Mouse (Mus musculus) hindbrain, embryonic 16.5 days (tissue): ENCODE measurements around the gene Olfr521. TPM values are rescaled to one million over a fixed set of nuclear protein-coding genes. Genes with fewer than 3 reads are reported as not detected.
"Not testable (repeated sequence)": the region's sequence is repeated elsewhere in the genome, so short reads cannot be mapped to it uniquely, and the experiment has no call there.

Source experiments
- ATAC-seq: fragments of 200-750 bp; cut with Nextera tagmentation; 2 replicates; pipeline ENCODE4 v1.8.0; 2017; ENCODE audit warnings: moderate TSS enrichment, moderate library complexity
- H3K27ac ChIP-seq: fragments of 300-500 bp; sonication (generic); 2 replicates; pipeline ENCODE4 v1.5.1; 2014; ENCODE audit warnings: low read depth, mild to moderate bottlenecking, control low read depth, low read length, moderate library complexity
- H3K27me3 ChIP-seq: fragments of 300-500 bp; sonication (generic); replicated peaks from 2 replicates; pipeline ENCODE4 v1.6.1; 2014; ENCODE audit warnings: low read length; ENCODE audit not compliant: control insufficient read depth, insufficient read depth
- H3K36me3 ChIP-seq: fragments of 300-500 bp; sonication (generic); 2 replicates; pipeline ENCODE4 v1.6.1; 2014; ENCODE audit warnings: mild to moderate bottlenecking, low read length, moderate library complexity, mixed read lengths; ENCODE audit not compliant: control insufficient read depth, insufficient read depth
- H3K4me1 ChIP-seq: fragments of 300-500 bp; sonication (generic); 2 replicates; pipeline ENCODE4 v1.6.1; 2014; ENCODE audit warnings: low read depth, low read length; ENCODE audit not compliant: control insufficient read depth, insufficient read depth
- H3K4me2 ChIP-seq: fragments of 300-500 bp; sonication (generic); 2 replicates; pipeline ENCODE4 v1.6.1; 2014; ENCODE audit warnings: mild to moderate bottlenecking, low read length, control low read depth, moderate library complexity
- H3K4me3 ChIP-seq: fragments of 300-500 bp; sonication (generic); 2 replicates; pipeline ENCODE4 v1.5.1; 2014; ENCODE audit warnings: mild to moderate bottlenecking, low read length, control low read depth, moderate library complexity
- H3K9ac ChIP-seq: fragments of 300-500 bp; sonication (generic); 2 replicates; pipeline ENCODE4 v1.6.1; 2014; ENCODE audit warnings: low read depth, mild to moderate bottlenecking, control low read depth, low read length, moderate library complexity
- H3K9me3 ChIP-seq: fragments of 300-500 bp; sonication (generic); 2 replicates; pipeline ENCODE4 v1.6.1; 2014; ENCODE audit warnings: mild to moderate bottlenecking, low read length, moderate library complexity; ENCODE audit not compliant: control insufficient read depth
- WGBS: fragments of 180-500 bp; shearing (Covaris S2); extraction: QIAGEN DNeasy Blood & Tissue Kit; methylation state at CpG from one replicate; pipeline ENCODE4 v1.1.7; 2014; 5-methylcytosine and 5-hydroxymethylcytosine counted together
- polyA plus RNA-seq: library from polyadenylated mRNA; unstranded; fragments of >200 nt; fragmentation: Nextera tagmentation; extraction: Ambion mirVana; gene quantifications from 2 replicates; pipeline ENCODE4 v1.2.1, GENCODE M21; 2015

Gene Olfr521
- polyA plus RNA-seq = not detected in 2 replicates

DNA sequence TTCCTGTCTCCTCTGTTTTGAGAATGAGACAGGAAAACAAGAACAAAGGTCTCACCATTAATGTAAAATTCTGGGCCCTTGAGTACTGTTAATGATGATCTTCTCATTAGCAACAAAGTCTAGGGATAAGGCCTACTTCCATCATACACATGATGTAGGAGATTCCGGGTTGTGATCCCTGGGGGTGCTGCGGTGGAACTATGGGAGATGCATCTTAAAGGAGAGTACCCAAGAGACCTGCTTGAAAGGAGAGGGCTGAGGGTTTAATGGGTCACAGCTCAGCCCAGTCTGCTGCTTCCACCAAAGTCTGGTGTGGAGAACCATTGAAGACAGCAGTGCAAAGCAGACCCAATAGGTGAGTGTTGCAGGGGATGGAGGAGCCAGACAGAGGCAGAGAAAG lies at the start of gene Olfr521:
Olfr521 (plus strand) TSS at position 301 of the 400 bp plus-strand sequence.
- Histone ChIP-seq H3K4me2 (no peak within 1 kb of the TSS), H3K36me3 (no peaks in the 10 kb centered on the region), H3K9ac (no peak within 1 kb of the TSS), H3K27me3 (no peaks in the 10 kb centered on the region), H3K4me3 (no peak within 1 kb of the TSS), H3K4me1 (no peaks in the 10 kb centered on the region), H3K27ac (no peak within 1 kb of the TSS), H3K9me3 (peaks cover 6% of the 10 kb centered on the region; the same call in 1 of the 2 replicates)
- WGBS = 93% methylated on average over 2 of the region's 2 CpGs
- ATAC-seq = no peak

DNA sequence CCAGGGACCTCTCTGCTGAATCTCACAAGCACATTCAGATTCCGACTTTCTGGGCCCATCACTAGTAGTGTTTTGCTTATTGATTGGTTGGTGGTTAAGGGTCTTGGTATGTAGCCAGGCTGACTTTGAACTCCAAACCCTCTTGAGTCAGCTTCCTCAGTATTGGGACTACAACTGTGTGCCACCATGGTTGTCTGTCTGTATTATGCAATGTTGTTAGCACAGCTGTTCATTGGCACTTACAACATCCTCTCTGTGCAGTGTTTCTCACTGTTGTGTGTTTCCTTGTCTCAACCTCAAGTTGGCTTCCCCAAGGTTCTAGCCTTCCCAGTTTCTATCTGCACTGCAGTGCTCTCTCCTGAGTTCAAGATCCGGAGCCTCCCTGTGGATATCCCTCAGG lies 46.8 kb upstream of the Olfr521 start:
- Histone ChIP-seq H3K27me3 (no peaks in the 10 kb centered on the region), H3K27ac (no peak overlapping the region), H3K4me3 (no peak overlapping the region), H3K4me1 (no peaks in the 10 kb centered on the region), H3K9me3 (no peaks in the 10 kb centered on the region), H3K9ac (no peak overlapping the region), H3K4me2 (no peak overlapping the region), H3K36me3 (no peaks in the 10 kb centered on the region)
- 91% methylated on average over 2 of the region's 2 CpGs for WGBS
- ATAC-seq = no peak

DNA sequence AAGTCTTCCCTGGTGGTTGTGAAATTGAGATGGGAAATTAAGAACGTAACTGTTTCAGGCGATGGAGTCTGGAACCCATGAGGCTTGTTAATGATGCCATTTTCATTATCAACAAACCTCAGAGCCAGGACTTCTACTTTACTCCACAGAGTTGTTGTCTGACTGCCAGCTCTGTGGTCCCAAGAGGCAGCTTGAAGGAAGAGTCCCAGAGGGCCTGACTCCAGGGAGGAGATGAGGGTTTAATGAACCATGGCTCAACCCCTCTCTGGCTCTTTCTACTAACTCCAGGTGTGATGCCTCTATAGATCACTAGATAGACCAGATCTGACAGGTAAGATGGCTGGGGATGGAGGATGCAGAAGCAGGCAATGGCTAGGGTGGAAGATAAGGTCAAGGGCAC lies 33.3 kb upstream of the Olfr521 start, which contains the start of gene Olfr520:
Olfr520 (plus strand) TSS at position 301 of the 400 bp plus-strand sequence.
- ATAC-seq = no peak
- Histone ChIP-seq H3K27me3 (no peaks in the 10 kb centered on the region), H3K27ac (no peak within 1 kb of the TSS), H3K9me3 (peaks cover 2% of the 10 kb centered on the region; the same call in 1 of the 2 replicates), H3K4me3 (no peak within 1 kb of the TSS), H3K9ac (no peak within 1 kb of the TSS), H3K4me2 (no peak within 1 kb of the TSS), H3K4me1 (no peaks in the 10 kb centered on the region), H3K36me3 (no peaks in the 10 kb centered on the region)
- WGBS = 74% methylated on average over 2 of the region's 2 CpGs

DNA sequence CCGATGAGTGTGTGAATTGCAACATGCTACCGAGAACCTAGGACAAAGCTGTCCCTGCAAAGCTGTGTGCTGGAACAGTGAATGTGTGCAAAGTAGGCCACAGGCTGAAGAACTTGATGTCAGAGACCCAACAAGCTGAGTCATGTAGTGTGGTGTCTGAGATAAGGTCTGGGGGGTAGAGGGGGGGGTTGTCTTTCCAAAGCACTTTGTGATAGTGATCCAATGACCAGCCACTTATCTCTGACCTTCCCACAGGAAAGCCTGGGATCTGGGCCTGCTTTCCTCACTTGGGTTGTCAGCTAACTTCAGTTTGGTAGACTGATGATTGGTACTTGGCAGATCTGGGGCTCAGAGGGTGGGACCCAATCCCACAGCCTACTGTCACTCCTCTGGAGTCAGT lies 28.7 kb upstream of the Olfr521 start:
- no peak overlapping the region for H3K4me2 ChIP-seq
- no peak for ATAC-seq
- H3K9ac ChIP-seq = no peak overlapping the region
- no peak overlapping the region for H3K27ac ChIP-seq
- H3K4me3 ChIP-seq = no peak overlapping the region
- H3K36me3 ChIP-seq = no peaks in the 10 kb centered on the region
- H3K27me3 ChIP-seq = no peaks in the 10 kb centered on the region
- WGBS = 96% methylated on average over 2 of the region's 2 CpGs
- no peaks in the 10 kb centered on the region for H3K4me1 ChIP-seq
- H3K9me3 ChIP-seq = no peaks in the 10 kb centered on the region

DNA sequence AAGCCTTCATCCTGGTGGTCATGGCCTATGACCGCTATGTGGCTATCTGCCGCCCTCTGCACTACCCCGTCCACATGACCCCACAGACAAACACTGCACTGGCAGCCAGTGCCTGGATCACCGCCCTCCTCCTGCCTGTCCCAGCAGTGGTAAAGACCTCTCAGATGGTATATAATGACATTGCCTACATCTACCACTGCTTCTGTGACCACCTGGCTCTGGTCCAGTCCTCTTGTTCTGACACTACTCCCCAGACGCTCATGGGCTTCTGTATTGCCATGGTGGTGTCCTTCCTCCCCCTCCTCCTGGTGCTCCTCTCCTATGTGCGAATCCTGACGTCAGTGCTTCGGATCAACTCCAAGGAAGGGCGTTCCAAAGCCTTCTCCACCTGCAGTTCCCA lies 27.8 kb upstream of the Olfr521 start:
- H3K9ac ChIP-seq, ATAC-seq, H3K27me3 ChIP-seq, H3K9me3 ChIP-seq, H3K4me2 ChIP-seq, H3K4me1 ChIP-seq, H3K36me3 ChIP-seq, H3K27ac ChIP-seq, H3K4me3 ChIP-seq: not testable (repeated sequence)
- WGBS = 96% methylated on average over 9 of the region's 9 CpGs

DNA sequence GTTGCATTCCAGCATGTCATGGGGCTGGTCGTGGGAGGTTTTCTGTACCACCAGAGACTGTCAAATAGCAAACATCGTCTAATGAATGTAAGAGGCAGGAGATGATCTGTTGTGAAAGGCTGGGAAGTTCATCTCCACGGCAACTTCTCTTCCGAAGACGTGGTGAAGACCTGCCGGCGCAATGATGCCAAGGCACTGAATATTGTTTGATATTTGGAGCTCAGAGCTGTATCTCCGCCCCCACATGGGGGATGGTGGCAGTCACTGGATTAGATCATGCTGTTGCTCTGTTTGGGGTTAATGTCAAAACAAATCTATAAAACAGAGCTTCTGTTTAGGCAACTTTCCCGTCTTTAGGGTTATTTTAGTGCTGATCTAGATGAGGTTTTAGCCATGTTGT lies 24.0 kb upstream of the Olfr521 start:
- Histone ChIP-seq H3K4me3 (no peak overlapping the region), H3K27me3 (no peaks in the 10 kb centered on the region), H3K27ac (no peak overlapping the region), H3K4me2 (no peak overlapping the region), H3K9ac (no peak overlapping the region), H3K9me3 (no peaks in the 10 kb centered on the region), H3K4me1 (no peaks in the 10 kb centered on the region), H3K36me3 (no peaks in the 10 kb centered on the region)
- no peak for ATAC-seq
- WGBS = 39% methylated on average over 9 of the region's 9 CpGs

DNA sequence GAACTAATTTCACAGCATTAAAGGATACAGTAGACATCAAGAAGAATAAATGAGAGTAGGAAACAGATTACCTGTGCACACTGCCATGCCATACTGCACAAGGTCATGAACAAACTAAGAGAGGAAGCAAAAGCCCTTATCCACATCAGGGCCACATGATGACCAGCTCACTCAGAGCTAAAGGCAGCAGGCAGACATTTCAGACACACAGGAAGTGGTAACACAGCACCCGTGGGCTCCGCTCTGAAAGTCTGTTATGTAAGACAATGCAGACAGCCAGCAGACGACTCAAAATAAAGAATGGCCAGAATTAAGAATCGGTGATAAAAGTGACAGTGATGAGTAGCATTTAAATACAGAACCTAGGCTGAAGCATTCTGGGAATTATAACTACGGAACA lies 18.1 kb downstream of the Olfr521 start:
- H3K4me2 ChIP-seq = no peak overlapping the region
- ATAC-seq = no peak
- no peak overlapping the region for H3K9ac ChIP-seq
- H3K27me3 ChIP-seq = no peaks in the 10 kb centered on the region
- H3K4me1 ChIP-seq = no peaks in the 10 kb centered on the region
- WGBS = 72% methylated on average over 5 of the region's 5 CpGs
- no peaks in the 10 kb centered on the region for H3K36me3 ChIP-seq
- H3K27ac ChIP-seq = no peak overlapping the region
- no peak overlapping the region for H3K4me3 ChIP-seq
- no peaks in the 10 kb centered on the region for H3K9me3 ChIP-seq

DNA sequence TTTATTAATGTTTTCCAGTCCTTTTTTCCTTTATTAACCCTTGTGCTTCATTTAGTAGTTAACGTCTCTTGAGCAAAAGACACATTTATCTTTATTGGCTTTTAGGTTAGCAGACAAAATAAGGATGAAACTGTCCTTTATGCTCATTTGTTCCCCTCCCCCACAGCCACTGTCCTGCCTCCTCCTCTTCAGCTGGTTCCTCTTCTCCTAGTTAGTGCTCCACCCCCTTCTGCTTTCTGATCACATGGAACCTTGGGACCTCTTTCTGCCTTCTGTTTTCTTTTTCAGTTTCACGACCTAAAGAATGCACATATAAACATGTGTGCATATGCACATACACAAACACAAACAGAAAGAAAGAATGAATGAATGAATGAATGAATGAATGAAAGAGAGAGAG lies 18.6 kb downstream of the Olfr521 start:
- Histone ChIP-seq H3K4me3 (no peak overlapping the region), H3K27me3 (no peaks in the 10 kb centered on the region), H3K9me3 (no peaks in the 10 kb centered on the region), H3K36me3 (no peaks in the 10 kb centered on the region), H3K4me2 (no peak overlapping the region), H3K9ac (no peak overlapping the region), H3K27ac (no peak overlapping the region), H3K4me1 (no peaks in the 10 kb centered on the region)
- 77% methylated on average over 2 of the region's 2 CpGs for WGBS
- no peak for ATAC-seq

DNA sequence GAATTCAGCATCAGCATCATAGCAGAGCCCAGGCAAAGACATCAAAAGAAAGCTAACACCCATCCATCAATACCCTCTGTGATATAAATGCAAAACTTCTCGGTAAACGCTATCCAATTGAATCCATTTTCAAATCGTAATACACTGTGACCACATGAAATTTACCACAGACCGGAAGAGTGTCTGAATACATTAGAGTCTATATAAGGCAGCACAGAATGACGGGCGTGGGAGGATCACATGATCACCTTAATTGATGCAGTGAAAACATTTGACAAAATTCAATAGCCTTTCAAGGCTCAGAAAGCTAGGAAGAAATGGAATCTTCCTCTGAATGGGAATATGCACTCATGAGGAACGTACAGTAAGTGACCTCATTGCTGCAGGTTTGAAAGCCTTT lies 20.1 kb downstream of the Olfr521 start:
- Histone ChIP-seq H3K9ac (no peak overlapping the region), H3K36me3 (no peaks in the 10 kb centered on the region), H3K27ac (no peak overlapping the region), H3K27me3 (no peaks in the 10 kb centered on the region), H3K4me3 (no peak overlapping the region), H3K4me2 (no peak overlapping the region), H3K9me3 (no peaks in the 10 kb centered on the region), H3K4me1 (no peaks in the 10 kb centered on the region)
- no peak for ATAC-seq
- WGBS = 75% methylated on average over 7 of the region's 7 CpGs

DNA sequence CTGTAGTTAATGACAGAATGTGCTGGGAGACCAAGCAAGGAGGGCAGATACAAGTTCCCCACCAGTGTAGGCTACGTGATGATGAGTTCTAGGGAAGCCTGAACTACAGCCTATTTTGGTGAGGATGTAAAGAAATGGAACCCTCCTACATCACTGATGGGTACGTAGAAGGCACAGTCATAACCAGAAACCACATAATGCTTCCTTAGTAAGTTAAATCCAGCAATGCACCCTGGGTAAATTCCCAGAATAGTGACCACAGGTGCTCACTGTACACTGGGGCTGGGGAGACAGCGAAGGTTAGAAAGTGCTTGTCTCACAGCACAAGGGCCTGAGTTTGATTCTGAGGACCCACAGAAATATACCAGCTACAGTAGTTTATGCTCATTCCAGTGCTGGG lies 22.2 kb downstream of the Olfr521 start:
- no peak for ATAC-seq
- no peaks in the 10 kb centered on the region for H3K27me3 ChIP-seq

More for the DNA sequence above, 22.2 kb downstream of the Olfr521 start:
- no peak overlapping the region for H3K27ac ChIP-seq
- H3K36me3 ChIP-seq = no peaks in the 10 kb centered on the region
- WGBS = 86% methylated on average over 3 of the region's 3 CpGs
- H3K4me3 ChIP-seq = no peak overlapping the region
- no peak overlapping the region for H3K9ac ChIP-seq
- no peak overlapping the region for H3K4me2 ChIP-seq
- no peaks in the 10 kb centered on the region for H3K4me1 ChIP-seq
- no peaks in the 10 kb centered on the region for H3K9me3 ChIP-seq
